Mouse (Mus musculus) forebrain, embryonic 14.5 days (tissue): ENCODE results near the gene Nupl1. TPM values are rescaled to one million over a fixed set of nuclear protein-coding genes. Genes with fewer than 3 reads are reported as not detected.

Experiments
- ATAC-seq: fragments of 200-750 bp; cut with Nextera tagmentation; 2 replicates; pipeline ENCODE4 v1.8.0; 2017; ENCODE audit warnings: mild to moderate bottlenecking, moderate library complexity
- DNase-seq: peaks from one replicate; pipeline ENCODE4 v3.0.0-alpha.2; 2015; ENCODE audit warnings: low spot score
- H3K27ac ChIP-seq: fragments of 300-500 bp; sonication (generic); 2 replicates; pipeline ENCODE4 v1.5.1; 2014; ENCODE audit warnings: low read depth, mild to moderate bottlenecking, control low read depth, low read length, moderate library complexity
- H3K27me3 ChIP-seq: fragments of 300-500 bp; sonication (generic); replicated peaks from 2 replicates; pipeline ENCODE4 v1.6.1; 2014; ENCODE audit warnings: low read length, control low read depth, mixed read lengths; ENCODE audit not compliant: control insufficient read depth, insufficient read depth
- H3K36me3 ChIP-seq: fragments of 300-500 bp; sonication (generic); 2 replicates; pipeline ENCODE4 v1.6.1; 2014; ENCODE audit warnings: low read length, control low read depth; ENCODE audit not compliant: control insufficient read depth, insufficient read depth
- H3K4me1 ChIP-seq: fragments of 300-500 bp; sonication (generic); 2 replicates; pipeline ENCODE4 v1.6.1; 2014; ENCODE audit warnings: antibody characterized with exemption, low read length, control low read depth; ENCODE audit not compliant: control insufficient read depth, insufficient read depth
- H3K4me2 ChIP-seq: fragments of 300-500 bp; sonication (generic); 2 replicates; pipeline ENCODE4 v1.6.1; 2014; ENCODE audit warnings: mild to moderate bottlenecking, control low read depth, low read length
- H3K4me3 ChIP-seq: fragments of 300-500 bp; sonication (generic); 2 replicates; pipeline ENCODE4 v1.5.1; 2014; ENCODE audit warnings: low read depth, low read length, control low read depth
- H3K9ac ChIP-seq: fragments of 300-500 bp; sonication (generic); 2 replicates; pipeline ENCODE4 v1.6.1; 2014; ENCODE audit warnings: mild to moderate bottlenecking, low read length, control low read depth, moderate library complexity
- H3K9me3 ChIP-seq: fragments of 300-500 bp; sonication (generic); replicated peaks from 2 replicates; pipeline ENCODE4 v1.6.1; 2016; ENCODE audit warnings: low read length, control low read depth, mixed read lengths; ENCODE audit not compliant: control insufficient read depth
- WGBS: fragments of 180-500 bp; shearing (Covaris S2); extraction: QIAGEN DNeasy Blood & Tissue Kit; methylation state at CpG from one replicate; pipeline ENCODE4 v1.1.7; 2014; 5-methylcytosine and 5-hydroxymethylcytosine counted together
- polyA plus RNA-seq: library from polyadenylated mRNA; unstranded; fragments of >200 nt; fragmentation: Nextera tagmentation; extraction: Ambion mirVana; gene quantifications from 2 replicates; pipeline ENCODE4 v1.2.1, GENCODE M21; 2014

Nupl1 gene
- polyA plus RNA-seq, 1 experiment from 2014 or later: not detected

GRCm38 (mm10) chr14:60177614-60178570 is 73.3 kb downstream of the Nupl1 start:
- Histone ChIP-seq H3K9ac (peak overlapping the region; percentile 88), H3K4me2 (peak overlapping the region; percentile 97), H3K4me3 (peak overlapping the region; percentile 76), H3K4me1 (0 out of 2 replicates have a peak, but pooled peaks cover 2% of the 10 kb centered on the region), H3K9me3 (no peaks in the 10 kb centered on the region), H3K27me3 (peaks cover 11% of the 10 kb centered on the region; the same call in 1 of the 2 replicates), H3K27ac (peak overlapping the region; percentile 71; the same call in 1 of the 2 replicates), H3K36me3 (no peaks in the 10 kb centered on the region)
- peak; percentile 2 for DNase-seq
- WGBS: 19% methylated on average over 37 of the region's 37 CpGs
- peak; percentile 16 for ATAC-seq

DNA sequence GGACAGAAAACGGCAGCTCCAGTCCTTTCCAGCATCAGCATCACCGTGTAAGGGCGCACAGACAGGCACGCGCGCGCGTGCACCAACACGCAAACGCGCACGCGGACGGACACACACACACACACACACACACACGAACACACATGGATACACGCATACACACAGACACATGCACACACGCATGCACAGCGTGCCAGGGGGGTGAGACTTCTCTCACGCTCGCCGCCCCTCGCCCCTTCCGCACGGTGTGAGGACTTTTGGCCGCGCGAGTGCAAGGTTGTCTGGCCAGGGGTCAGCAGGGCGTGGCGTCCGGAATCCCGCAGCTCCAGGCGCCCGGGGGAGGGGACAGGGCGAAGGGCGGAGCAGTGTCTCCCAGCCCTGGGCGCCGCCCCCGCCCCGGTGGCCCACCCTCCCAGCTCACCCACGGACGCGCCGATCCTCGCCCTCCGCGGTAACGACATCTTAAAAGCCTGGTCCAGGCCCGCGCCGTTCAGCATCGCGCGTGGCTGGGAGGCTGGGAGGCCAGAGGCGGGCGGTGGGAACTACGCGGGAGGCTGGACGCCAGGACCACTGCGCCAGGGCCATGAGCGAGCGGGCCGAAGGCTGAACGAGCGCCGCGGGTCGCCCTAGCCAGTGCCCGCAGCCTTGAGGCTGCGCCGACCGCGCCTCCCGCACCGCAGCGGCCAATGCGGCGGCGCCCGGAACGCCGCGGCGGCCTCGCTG is 74.2 kb downstream of the Nupl1 start:
- Histone ChIP-seq H3K27me3 (peaks cover 11% of the 10 kb centered on the region; the same call in 1 of the 2 replicates), H3K36me3 (no peaks in the 10 kb centered on the region), H3K4me1 (peaks cover 9% of the 10 kb centered on the region), H3K9me3 (no peaks in the 10 kb centered on the region), H3K27ac (peak overlapping the region; percentile 71), H3K4me3 (peak overlapping the region; percentile 76), H3K4me2 (peak overlapping the region; percentile 97), H3K9ac (peak overlapping the region; percentile 88)
- WGBS: 1% methylated on average over 62 of the region's 84 CpGs
- DNase-seq: peak; percentile 77
- ATAC-seq: peak; percentile 85

DNA sequence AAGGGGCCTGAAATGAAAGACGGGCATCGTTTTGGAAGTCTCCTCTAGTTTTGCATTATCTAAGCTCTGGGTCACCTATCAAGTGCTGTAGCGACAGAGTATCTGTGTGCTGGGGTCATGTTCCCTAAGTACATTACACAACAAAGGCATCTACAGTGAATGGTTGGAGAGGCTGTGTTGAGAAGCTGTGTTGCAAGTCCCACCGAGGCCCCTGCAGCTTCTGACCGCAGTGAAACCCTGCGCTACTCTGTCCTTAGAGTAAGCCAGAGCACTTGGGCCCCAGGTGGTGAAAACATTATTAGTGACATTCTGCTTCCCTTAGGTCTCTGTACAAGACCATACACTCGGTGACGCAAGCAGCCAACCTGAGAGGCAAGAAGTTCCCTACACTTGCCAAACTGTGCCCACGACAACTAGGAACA is 74.8 kb downstream of the Nupl1 start:
- ATAC-seq: no peak
- WGBS: 31% methylated on average over 9 of the region's 9 CpGs

DNA sequence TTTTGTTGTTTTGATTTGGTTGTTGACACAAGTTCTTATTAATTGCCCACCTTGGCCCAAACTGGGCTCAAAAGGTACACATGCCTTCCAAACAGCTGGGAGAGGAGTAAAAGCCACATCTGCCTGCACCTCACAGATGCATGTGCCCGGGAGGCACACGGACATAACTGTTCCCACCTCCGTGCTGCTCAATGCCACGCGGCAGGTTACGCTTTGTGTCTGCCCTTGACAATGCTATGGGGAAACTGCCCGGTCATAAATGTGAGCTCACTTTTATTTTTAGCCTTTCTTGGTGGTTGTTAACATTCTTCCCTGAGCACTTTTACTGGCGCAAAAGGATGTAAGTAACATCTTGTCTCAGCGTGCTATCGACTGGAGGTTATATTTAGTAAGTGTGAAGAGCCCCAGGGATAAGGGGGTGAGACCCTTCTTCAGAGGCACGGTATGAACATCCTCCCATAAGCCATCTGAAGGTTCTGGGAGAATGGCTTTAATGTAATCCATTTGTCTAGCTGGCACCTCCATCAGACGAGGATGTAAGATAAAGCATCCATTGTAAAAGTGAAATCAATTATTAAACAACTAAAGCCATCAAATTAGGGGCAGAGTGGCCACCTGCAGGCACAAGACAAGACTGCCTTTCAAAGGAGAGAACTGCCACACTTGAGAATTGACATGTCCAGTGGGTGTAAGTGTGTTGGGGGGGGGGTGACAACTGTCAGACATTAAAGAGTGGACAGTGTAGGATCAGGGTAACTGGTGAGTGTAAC is 78.8 kb downstream of the Nupl1 start:
- Histone ChIP-seq H3K36me3 (no peaks in the 10 kb centered on the region), H3K4me1 (peaks cover 9% of the 10 kb centered on the region), H3K9me3 (no peaks in the 10 kb centered on the region), H3K4me2 (no peak overlapping the region), H3K27me3 (0 out of 2 replicates have a peak, but pooled peaks cover 5% of the 10 kb centered on the region), H3K27ac (no peak overlapping the region), H3K4me3 (no peak overlapping the region), H3K9ac (no peak overlapping the region)
- 55% methylated on average over 12 of the region's 12 CpGs for WGBS
- DNase-seq (peak; percentile 0), ATAC-seq (no peak)

More for the DNA sequence above, 74.8 kb downstream of the Nupl1 start:
- Histone ChIP-seq H3K9me3 (no peaks in the 10 kb centered on the region), H3K36me3 (no peaks in the 10 kb centered on the region), H3K4me1 (peaks cover 9% of the 10 kb centered on the region), H3K4me3 (peak overlapping the region; percentile 76), H3K27ac (peak overlapping the region; percentile 71; the same call in 1 of the 2 replicates), H3K9ac (peak overlapping the region; percentile 88), H3K27me3 (peaks cover 11% of the 10 kb centered on the region; the same call in 1 of the 2 replicates), H3K4me2 (peak overlapping the region; percentile 97)
- no peak for DNase-seq

- WGBS: 92% methylated on average over 16 of the region's 16 CpGs
- no peak for DNase-seq
Measured at GRCm38 (mm10) chr14:60170845-60171610, 80.2 kb downstream of the Nupl1 start.

DNA sequence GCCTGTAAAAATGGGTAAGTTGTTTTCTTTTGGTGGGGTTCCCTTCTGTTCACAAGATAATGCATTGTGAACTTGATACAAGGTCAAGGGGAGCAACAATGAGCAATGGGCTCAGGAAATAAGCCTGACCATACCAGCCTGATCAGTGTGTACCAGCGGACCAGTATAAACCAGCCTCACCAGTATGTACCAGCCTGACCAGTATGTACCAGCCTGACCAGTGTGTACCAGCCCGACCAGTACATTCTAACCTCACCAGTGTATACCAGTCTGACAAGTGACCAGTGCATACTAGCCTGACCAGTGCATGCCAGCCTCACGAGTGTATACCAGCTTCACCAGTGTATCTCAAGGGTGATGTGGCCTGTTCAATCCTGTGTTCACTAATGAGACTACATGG is 87.9 kb downstream of the Nupl1 start:
- Histone ChIP-seq H3K4me3 (no peak overlapping the region), H3K27ac (no peak overlapping the region), H3K9me3 (no peaks in the 10 kb centered on the region), H3K9ac (no peak overlapping the region), H3K27me3 (no peaks in the 10 kb centered on the region), H3K36me3 (no peaks in the 10 kb centered on the region), H3K4me1 (no peaks in the 10 kb centered on the region), H3K4me2 (no peak overlapping the region)
- no peak for ATAC-seq
- 91% methylated on average over 3 of the region's 3 CpGs for WGBS
- no peak for DNase-seq

More at GRCm38 (mm10) chr14:60170845-60171610, 80.2 kb downstream of the Nupl1 start:
- Histone ChIP-seq H3K27me3 (0 out of 2 replicates have a peak, but pooled peaks cover 5% of the 10 kb centered on the region), H3K9me3 (no peaks in the 10 kb centered on the region), H3K9ac (no peak overlapping the region), H3K4me3 (no peak overlapping the region), H3K36me3 (no peaks in the 10 kb centered on the region), H3K27ac (no peak overlapping the region), H3K4me1 (peaks cover 9% of the 10 kb centered on the region), H3K4me2 (no peak overlapping the region)
- no peak for ATAC-seq

- DNase-seq (no peak), ATAC-seq (no peak)
- no peaks in the 10 kb centered on the region for H3K9me3 ChIP-seq
- no peak overlapping the region for H3K4me3 ChIP-seq
- H3K4me1 ChIP-seq: no peaks in the 10 kb centered on the region
- WGBS: 93% methylated on average over 11 of the region's 11 CpGs
- H3K27me3 ChIP-seq: no peaks in the 10 kb centered on the region
- H3K4me2 ChIP-seq: no peak overlapping the region
- no peak overlapping the region for H3K27ac ChIP-seq
- no peak overlapping the region for H3K9ac ChIP-seq
- no peaks in the 10 kb centered on the region for H3K36me3 ChIP-seq
Measured at GRCm38 (mm10) chr14:60152373-60152772, 98.9 kb downstream of the Nupl1 start.

GRCm38 (mm10) chr14:60148893-60149292 is 102.3 kb downstream of the Nupl1 start:
- no peak for DNase-seq
- Histone ChIP-seq H3K9ac (no peak overlapping the region), H3K27me3 (no peaks in the 10 kb centered on the region), H3K4me1 (no peaks in the 10 kb centered on the region), H3K27ac (no peak overlapping the region), H3K4me3 (no peak overlapping the region), H3K4me2 (no peak overlapping the region), H3K36me3 (no peaks in the 10 kb centered on the region), H3K9me3 (no peaks in the 10 kb centered on the region)
- 68% methylated on average over 3 of the region's 3 CpGs for WGBS
- ATAC-seq: no peak
